Mouse (Mus musculus) thymus, postnatal 10 days (tissue): ENCODE measurements around the gene Ripk1.

Experiments
- DNase-seq, 2 experiments: peaks; one replicate each; pipeline ENCODE4 v3.0.0; 2021; ENCODE audit warnings: low spot score in 2 of 2

Gene Ripk1

DNA sequence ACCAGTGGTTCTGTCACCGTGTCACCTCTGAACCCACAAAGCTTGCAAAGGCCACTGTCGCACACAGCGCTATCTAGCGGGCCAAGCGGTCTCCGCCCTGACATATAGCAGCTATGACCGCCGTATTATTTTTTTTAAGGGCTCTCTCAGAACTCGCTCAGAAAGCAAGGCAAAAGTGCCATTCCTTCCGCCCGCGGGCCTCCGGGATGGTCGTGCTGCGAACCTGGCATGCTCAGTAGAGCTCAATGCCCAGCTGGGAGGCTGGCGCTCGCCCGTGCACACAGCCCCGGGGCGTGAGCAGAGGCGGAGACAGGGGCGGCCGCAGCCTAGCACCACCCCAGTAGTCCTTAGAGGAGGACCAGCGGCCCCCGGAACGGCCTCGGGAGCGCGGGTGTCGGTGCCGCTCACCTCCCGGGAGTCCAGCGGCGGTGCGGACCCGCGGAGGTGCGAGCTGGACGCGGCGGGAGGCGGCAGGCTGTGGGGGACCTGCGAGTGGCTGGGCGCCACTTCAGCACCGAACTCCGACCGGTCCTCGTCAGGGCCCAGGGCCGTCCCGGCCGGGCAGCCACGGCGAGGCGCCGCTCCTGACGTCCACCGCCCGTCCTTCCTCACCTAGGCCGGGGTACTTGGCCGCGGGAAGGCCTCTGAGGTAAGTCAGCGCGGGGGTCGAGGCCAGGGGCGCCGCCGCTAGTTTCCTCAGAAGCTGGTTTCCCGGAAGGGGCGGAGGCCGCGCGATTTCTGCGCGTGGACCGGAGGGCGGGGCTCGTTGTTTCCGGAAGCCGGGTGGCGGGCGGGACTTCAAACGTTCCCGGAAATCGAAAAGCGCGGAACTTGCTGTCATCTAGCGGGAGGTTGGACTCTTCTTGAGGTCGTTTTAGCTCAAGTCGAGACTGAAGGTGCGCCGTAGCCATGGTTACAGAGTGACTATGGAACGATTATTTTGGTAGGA is at the start of gene Ripk1, which contains the start of gene Serpinb6a:
Ripk1 (plus strand) TSS at position 306 of the 949 bp plus-strand sequence.
Serpinb6a (minus strand) TSS at position 737 of the 949 bp plus-strand sequence.
- DNase-seq, result peak; percentile 91 to 93

DNA sequence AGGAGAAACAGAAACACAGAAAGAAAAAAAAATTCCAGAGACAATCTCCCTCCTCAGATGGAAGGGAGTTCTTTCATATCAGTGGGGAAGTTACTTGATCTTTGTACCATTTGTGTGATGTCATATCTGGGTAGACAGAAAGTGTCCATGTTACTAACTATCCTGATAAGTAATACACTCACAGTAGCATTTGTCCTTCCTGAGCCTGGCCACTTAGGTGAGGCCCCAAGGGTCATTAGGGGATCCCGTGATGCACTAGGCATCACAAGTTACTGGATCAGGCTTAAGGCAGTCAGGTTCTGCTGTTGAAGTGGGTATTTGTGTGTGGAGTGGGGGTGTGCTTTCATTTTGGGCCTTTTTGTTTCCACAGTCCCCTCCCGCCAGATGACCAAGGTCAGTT is 49.2 kb upstream of the Ripk1 start:
- no peak for DNase-seq

DNA sequence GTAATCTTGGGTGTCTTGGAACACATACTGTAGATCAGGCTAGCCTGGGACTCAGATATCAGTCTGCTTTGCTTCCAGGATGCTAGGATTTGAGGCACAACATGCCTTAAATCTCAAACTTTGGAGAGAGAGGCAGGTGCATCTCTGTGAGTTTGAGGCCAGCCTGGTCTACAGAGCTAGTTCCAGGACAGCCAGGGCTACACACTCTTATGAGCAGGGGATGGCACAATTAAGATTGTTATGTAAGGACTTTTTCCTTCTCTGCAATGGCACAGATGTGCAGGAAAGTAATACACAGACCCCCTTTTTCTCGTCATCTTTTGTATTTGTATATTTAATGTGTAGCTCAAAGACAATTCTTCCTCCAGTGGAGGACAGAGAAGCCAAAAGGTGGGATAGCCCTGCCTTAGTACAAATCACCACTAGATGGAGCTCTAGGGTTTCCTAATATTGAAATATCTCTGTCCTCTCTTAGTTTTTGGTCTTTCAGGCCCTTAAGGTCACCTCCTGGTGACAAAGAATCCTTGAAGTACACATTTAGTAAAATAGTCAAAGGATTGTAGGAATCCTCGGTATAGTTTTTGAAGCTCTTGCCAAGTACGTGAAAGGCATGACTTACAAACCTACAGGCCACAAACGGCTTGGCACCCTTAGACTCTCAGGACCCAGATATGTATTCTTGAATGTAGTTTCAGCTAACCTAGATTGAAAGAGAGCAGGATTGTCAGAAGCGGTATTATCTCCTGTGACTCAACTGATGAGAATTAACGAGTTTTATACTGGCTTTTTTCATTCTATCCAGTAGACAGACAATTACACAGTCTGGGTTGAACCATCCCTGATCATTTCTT is 45.4 kb upstream of the Ripk1 start:
- DNase-seq, result peak in 1 of 2 experiments; percentile 58

DNA sequence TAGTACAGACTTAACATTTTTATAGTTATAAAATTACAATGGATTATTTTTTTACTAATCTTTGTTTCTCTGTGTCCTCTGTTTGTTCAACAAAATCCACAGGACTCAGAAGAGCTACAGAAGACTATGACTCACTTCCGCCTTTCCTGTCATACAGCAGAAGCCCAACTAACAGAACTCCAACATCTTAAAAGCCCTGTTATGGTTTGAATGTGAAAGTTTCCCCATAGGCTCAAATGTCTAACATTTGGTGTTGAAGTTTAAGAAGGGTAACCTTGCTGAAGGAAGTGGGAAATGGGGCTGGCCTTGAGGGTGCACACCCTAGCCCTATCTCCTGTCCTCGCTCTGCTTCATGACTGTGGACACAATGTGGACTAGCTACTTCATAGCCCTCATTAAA is 42.4 kb upstream of the Ripk1 start:
- no peak for DNase-seq

DNA sequence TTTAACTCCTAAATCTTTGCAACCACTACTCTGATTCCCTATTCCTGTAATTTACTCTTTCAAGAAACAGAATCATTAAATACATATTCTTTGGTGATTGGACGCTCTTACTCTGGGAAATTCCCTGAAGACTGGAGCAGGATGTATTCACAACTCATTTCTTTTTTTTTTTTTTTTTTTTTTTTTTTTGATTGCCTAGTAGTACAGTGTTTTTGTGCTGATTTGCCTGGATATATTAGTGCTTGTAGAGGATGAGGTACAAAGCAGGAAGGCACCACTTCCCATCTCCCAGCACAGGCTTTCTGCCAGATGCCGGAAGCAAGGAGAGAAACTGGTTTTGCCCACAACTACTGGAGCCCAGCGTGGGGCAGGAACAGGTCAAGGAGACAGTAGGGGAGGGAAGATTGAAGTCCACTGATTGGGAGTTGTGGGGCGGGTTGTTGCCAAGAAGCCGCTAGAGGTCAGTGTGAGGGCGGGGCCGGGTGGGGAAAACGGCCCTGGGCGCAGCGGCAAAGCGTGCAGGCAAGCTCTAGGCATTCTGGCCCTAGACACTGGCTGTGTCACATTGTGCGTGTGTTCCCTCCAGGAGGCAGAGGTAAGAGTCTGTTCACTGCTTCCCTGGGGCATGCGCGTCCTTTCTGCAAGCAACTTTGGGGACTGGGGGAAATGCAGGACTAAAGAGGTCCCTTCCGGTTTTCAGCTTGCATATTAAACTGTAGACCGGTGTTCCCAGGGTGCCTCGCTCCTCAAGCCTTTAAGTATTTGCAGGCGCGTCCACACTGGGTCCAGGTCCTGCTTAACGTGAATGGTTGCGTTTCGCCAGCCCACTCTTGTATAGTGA is 37.7 kb upstream of the Ripk1 start, which contains the start of gene Nqo2:
Nqo2 (plus strand) TSS at position 482 of the 841 bp plus-strand sequence.
- peak; percentile 11 to 19 for DNase-seq

DNA sequence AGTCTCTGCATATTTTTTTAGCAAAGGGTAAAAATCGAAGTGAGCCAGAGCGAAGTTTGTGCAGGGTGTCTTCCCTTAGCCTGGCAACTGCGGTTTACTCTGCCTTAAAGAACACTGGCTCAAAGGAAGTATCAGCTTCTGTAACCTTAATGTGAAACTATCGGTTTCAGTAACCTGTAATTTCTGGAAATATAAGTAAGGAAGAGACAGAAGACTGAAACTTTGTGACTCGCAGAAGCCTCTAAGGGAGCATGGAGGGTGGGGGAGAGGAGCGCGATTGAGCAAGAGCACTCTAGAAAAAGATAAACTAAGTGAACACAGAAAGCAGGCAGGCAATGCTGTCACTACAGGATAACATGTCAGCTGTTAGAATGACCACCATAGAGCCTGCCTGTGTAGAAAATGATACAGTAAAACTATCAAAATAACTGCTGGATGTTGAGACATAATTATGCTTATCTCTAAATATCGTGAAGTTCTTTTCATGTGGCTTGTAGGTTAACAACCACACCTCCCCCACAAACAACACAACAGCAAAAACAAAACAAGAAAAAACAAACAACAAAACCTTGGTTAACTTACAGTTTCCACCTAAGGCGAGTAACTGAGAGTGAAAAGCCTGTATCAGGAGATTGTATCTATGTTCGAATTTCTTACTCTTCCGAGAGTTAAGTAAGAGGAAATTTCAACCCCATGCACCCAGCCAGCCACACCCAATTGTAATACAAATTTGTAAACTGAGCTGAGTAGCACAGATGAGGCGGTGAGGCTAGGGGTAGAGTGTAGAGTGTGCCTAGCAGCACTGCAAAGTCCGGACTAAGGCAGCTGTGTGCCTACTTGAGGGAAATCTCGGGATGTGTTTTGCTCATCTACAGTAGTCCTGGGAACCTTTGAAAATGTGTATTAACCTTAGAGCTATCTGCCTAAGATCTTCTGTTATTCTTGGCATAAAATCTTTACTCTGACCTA is 36.8 kb upstream of the Ripk1 start:
- DNase-seq, result no peak

DNA sequence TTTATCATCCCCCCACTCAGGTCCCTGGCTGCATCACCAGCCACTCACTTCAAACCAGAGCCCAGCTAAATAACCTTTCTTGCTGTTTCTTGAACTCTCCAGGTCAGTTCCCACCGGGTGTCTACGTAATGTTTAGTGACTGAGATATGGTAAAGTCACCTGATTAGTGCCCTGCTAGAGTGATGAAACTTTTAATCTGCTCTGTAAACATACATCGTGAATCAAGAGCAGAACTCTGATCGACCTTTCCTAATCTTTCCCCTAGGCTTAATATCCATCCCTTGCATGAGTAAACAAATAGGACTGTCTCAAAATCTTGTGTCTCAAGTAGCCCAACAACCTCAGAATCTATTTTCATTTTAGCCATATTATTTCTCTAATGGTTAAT is 36.1 kb upstream of the Ripk1 start:
- DNase-seq, result no peak

DNA sequence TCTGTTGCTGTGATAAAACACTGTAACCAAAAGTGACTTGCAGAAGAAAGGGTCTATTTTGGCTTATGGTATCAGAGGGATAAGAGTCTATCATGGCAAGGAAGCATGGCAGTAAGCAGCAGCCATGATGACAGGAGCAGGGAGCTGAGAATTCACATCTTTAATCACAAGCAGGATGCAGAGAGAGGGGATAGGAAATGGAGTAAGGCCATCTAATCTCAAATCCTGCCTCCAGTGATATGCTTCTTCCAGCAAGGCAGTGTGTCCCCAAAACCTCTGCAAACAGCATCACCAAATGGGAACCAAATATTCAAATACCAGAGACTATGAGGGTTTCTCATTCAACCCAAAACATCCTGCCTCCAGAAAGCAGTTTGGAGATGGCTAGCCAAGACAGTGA is 35.6 kb upstream of the Ripk1 start:
- no peak for DNase-seq

DNA sequence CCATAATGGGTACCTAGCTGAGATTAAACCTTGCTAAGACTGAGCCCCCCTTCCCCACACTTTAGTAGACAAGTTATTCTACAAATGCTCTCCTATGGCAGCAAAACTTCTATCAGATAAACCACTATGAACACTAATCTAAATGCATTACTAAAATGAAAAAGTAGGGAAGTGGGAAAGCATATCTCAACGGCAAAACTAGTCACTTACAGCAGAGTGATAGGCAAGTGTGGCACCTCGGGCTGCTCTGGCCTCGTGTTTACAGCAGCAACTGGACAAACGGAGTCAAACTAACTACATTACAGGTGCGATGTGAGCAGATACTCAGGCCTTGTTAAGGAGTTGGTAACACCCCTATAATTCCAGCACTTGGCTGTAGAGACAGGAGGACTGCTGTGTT is 12.5 kb upstream of the Ripk1 start:
- DNase-seq, result no peak

DNA sequence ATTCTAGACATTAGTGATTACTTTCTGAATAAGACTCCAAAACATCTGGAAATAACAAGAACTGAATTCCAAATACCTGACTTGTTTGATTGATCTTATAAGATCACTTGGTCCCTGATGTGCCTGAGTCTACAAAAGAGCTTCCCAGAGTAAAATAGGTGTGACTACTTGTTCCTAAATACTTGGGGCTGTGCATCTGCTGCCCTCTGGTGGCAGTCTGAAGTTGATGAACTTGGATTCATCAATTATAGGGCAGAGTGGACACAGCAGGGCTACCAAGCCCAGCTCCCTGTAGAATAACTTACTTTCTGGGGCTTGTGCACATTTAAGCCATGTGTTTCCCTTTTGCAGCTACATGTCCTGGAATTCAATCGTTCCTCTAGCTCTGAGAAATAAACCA is 7.0 kb upstream of the Ripk1 start:
- DNase-seq, result peak; percentile 10 to 55

DNA sequence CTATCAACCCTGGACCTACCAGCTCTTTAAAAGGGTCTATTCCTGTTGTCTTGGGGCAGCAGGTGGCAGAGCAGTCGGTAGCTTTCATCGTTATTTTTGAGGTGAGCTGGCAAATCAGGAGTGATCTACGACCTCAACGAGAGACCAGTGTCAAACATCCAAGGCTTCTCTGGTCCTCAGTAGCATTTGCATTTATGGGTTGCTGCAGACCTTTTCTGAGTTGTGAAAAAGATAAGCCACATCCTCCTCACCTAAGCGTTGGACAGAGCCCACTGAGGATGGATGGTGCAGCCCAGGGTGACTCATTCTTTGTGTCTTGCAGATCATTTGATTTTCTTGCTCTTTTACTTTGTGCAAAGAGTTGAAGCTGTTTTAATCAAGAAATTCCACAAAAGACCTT is 895 bp downstream of the Ripk1 start:
- peak in 1 of 2 experiments; percentile 6 for DNase-seq

DNA sequence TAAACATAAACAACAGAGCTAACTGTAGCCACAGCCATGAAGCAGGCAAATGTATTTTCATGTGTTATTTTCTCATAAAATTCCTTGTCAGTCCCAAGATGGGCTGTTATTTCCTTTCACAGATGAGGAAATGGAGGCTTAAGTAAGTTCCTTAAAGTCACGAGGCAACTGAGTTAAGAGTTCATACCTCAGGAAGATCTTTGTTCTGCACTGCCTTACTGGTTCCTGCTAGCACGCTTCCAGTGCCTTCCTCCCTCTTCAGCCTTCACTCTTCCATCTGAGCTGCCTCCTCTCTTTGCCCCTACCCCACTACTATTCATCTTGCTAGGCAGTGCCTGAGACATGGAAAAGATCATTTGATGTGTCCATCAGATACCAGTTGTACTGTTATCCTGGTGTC is 5.1 kb downstream of the Ripk1 start:
- no peak for DNase-seq

DNA sequence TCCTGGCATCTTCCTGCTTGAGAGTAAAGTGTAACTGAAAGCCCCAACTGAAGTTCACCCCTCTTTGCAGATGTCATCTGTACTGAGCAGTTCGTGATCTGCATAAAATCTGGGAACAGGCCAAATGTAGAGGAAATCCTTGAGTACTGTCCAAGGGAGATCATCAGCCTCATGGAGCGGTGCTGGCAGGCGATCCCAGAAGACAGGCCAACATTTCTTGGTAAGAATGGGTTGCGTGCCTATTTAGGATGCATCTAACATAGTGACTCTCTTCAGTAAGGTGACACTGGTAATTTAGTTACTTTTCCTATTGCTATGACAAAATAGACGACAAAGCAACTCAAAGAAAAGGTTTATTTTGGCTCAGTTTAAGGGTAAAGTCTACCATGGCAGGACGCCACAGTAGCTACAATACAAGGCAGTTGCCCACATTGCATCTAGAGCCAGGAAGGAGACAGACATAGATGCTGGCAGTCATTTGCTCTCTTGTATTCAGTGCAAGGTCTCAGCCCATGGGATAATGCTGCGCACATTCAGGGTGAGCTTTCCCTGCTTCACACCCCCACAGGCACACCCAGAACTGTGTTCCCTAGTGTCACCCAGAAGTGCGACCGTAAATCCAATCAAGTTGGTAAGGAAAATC is 14.9 kb downstream of the Ripk1 start:
- DNase-seq, result no peak

DNA sequence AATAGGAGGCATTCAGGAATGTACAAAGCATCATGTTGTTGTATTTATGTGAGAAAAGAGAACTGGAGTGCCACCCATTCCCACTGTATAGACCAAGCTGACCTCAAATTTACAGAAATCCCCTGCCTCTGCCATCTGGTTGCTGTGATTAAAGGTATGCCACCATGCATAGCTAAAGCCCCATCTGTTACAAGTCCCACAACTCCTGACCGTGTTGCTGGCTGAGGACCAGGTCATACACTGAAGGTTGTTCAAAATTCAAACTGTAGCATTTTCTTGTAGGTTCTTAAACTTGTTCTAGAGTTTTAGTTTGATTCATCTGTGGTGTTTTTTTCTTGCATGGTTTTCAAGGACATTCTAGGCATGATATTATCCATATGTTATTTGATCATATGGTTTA is 16.4 kb downstream of the Ripk1 start:
- no peak for DNase-seq

DNA sequence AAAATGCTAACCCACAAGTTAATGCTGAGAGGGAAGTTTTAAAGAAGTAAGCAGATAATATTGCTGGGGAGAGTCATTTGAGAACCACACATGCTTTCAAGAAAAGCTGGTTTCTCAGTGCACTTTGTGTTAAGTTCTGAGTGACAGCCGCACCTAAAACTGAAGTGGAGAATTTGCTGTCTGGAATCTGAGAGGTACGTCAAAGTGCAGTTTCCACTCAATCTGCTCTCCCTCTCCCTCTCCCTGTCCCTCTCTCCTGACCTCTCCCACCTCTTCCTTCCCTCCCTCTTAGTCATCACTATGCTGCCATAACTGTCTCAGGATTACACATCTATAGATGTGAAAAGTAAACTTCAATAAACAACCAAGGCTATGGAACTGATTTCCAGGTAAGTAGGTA is 19.8 kb downstream of the Ripk1 start:
- no peak for DNase-seq

DNA sequence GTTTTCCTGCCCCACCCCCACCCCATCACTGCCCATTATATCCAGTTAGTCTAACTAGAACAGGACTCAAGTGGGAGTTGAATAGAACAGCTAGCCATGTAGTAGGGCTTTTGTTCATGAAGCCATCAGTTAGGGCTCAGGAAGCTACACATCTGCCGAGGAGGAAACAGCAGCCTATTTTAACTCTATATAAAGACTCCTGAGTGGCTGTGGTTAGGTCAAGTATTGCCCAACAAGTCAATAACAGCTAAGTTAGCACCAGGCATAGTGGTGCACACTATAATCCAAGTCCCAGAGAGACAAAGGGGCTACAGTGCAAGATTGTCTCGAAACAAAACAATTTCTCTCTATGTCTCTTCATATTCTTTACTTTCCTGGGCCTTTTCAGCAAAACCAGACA is 29.9 kb downstream of the Ripk1 start:
- DNase-seq, result no peak

DNA sequence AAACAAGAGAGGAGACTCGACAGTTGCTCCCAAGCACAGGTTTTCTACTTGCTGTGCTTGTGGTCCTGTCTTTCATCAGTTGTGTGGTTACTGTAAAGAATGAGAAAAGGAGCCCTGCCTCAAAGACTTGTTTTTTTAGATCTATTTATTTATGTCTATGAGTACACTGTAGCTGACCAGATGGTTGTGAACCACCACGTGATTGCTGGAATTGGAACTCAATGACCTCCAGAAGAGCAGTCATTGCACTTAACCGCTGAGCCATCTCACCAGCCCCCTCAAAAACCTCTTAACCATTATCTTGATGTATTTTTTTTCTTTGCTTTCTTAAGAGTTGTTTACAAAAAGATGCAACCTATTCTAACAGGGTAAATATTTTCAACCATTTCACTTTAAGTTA is 33.3 kb downstream of the Ripk1 start:
- DNase-seq, result no peak

DNA sequence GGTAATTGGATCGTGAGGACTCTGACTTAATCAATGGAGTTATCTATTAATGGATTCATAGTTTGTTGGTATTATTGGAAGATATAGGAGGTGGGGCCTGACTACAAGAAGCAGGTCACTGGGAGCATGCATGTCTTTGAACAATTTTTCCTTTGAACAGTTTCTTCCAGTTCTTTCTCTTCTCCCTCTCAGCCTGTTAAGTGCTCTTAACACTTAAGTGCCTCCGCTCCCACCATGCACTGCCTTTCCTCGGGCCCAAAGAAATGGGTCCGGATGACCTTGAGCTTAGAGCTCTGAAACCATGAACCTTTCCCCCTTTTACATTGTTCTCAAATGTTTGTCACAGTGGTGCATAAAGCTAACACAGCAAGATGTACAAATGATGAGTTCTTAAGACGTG is 34.6 kb downstream of the Ripk1 start:
- no peak for DNase-seq

DNA sequence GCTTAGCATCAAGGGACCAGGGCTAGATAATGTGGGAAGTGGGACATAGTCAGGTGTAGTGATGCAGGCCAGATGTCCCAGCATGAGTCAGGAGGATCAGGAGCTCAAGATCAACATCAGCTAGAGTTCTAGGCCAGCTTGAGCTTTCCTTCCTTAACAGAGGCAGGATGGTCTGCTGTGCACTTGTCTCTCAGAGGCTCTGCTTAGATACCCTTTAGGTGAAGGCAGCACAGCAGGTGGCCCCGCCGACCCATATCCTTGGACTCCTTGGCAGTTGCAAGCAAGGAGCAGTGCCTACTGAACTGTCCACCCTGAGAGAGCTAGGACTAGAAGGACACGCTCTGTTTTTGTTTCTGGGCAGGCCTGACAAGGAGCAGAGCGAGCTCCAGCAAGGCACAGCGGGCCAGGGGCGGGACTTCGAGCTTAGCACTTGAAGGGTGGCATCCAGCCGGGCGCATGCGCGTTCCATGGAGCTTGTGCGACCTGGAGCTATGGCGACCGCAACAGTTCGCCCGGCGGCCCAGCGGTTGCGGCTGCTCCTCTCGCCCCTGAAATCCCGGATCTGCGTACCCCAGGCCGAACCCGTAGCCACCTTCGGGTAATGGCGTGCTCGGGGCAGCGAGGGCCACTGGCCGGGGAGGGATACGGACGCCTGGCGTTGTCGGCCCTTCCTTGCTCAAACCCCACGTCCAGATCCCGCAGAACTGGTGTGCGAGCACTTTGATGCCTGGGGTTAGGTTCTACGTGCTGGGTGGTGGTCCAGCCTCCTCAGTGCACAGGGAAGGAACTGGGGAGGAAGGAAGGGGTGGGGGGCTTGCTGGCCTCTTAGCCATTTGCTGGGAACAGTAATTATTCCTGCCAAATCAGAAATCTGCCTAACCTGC is 35.3 kb downstream of the Ripk1 start, which contains the start of gene Bphl:
Bphl (plus strand) TSS at position 426 of the 884 bp plus-strand sequence.
- DNase-seq, result peak; percentile 87 to 90
